Mouse (Mus musculus) cerebellum, postnatal 14 days (tissue): ENCODE measurements around the gene Itpr2.
"Not testable (repeated sequence)": the region's sequence is repeated elsewhere in the genome, so short reads cannot be mapped to it uniquely, and the experiment has no call there.

Experiments
- DNase-seq, 2 experiments: peaks; one replicate each; pipeline ENCODE4 v3.0.0; 2021; ENCODE audit warnings: mixed read lengths in 2 of 2

The Itpr2 gene

GRCm38 (mm10) chr6:146502856-146503255 lies 833 bp upstream of the Itpr2 start:
- no peak for DNase-seq

GRCm38 (mm10) chr6:146501316-146501865 lies 632 bp downstream of the Itpr2 start:
- DNase-seq, result peak; percentile 20 to 24

- DNase-seq, result no peak
These were observed 1.3 kb downstream of the Itpr2 start for GRCm38 (mm10) chr6:146500771-146501170.

DNA sequence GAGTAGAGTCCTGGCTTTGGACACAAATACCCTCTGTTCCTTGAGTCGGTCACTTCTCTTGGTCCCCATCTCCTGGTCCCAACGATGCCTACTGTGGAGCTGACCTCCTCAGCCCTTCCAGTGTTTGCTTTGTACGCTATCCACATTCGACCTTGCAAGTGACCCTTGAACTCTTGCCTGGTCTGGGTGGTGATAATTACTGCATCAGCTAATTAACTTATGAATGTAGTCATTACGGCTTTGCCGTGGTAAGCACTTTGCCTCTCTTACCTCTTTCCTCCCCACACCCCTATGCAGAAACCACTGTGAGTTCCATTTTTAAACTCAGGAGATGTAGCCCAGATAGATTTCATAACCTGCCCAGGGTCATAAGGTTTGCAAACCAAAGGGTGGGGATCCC lies 1.8 kb downstream of the Itpr2 start:
- no peak for DNase-seq

GRCm38 (mm10) chr6:146499566-146499965 lies 2.5 kb downstream of the Itpr2 start:
- DNase-seq, result no peak

DNA sequence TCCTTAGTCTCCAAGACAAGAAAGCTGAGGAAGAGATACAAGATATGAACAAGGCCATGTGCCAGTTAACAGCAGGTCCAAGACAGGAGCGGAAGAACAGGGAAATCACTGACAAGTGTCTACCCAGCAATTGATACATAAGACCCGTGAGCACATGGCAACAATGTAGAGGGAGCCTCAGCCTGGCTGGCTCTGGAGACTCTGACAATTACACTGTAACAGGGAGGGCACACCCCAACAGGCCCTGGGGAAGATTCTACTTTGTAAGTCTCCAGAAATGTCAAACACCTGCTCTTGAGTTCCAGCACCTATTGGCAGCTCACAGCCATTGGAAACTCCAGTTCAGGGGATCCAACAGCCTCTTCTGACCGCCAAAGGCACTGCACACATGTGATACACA lies 3.6 kb downstream of the Itpr2 start:
- no peak for DNase-seq

- no peak for DNase-seq
These were observed 4.2 kb downstream of the Itpr2 start for GRCm38 (mm10) chr6:146497866-146498265.

DNA sequence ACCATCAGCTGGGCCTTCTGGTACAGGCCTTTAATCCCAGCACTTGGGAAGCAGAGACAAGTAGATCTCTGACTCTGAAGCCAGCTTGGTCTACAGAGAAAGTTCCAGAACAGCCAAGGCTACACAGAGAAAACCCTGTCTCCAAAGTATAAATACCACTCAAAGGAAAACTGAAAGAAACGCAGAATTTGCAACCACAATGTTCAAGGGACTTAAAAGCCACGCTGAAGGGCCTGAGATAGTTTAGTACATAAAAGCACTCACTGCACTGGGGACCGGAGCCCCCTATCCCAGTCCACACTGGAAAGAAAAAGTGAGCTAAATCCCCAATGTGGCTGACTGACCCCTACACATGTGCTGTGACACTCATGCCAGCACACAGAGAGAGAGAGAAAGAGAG lies 4.6 kb downstream of the Itpr2 start:
- DNase-seq, result no peak

DNA sequence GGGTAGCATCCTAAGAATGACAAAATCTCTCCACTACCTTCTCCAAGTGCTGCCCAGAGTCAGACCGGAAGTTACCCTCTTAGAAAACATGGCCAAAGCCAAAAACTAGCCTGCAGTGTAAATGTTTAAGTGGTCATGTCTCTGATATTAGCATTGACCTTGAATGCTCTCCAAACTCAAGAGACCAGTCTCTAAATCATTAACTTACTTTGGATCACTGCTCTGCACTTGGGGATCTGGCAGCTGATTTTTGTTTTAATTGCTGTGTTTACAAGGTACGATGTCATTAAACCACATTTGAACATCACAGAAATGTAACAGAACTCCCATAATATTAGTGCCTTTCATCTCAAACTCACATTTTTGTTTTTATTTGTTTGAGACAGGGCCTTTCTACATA lies 10.3 kb downstream of the Itpr2 start:
- DNase-seq, result no peak

- DNase-seq, result no peak
These were observed 11.5 kb downstream of the Itpr2 start for GRCm38 (mm10) chr6:146490416-146490960.

- DNase-seq, result no peak
These were observed 12.2 kb downstream of the Itpr2 start for GRCm38 (mm10) chr6:146489841-146490240.

GRCm38 (mm10) chr6:146488749-146489148 lies 13.3 kb downstream of the Itpr2 start:
- DNase-seq, result no peak

DNA sequence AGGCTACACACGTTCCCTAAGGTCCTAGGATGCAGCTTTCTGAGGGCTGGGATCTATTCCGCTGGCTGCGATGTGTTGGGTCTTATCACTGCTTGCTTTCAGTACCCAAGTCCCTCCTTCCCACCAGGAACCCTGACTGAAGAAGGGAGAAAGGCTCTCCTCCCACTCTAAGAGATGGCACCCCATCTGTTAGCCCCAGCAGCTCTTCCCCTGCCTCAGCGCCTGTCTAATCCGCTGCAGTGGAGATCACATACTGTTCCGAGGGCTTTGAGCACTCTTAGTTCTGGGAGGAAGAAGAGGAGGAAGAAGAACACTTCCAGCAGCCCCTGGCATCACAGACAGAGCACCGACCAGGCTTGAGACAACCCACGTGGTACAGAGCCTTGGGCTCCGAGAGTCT lies 14.9 kb downstream of the Itpr2 start:
- no peak for DNase-seq

GRCm38 (mm10) chr6:146486073-146486472 lies 15.9 kb downstream of the Itpr2 start:
- DNase-seq, result no peak

- no peak for DNase-seq
These were observed 20.6 kb downstream of the Itpr2 start for GRCm38 (mm10) chr6:146481441-146481840.

- no peak for DNase-seq
These were observed 21.1 kb downstream of the Itpr2 start for GRCm38 (mm10) chr6:146480925-146481324.

- DNase-seq, result no peak
These were observed 22.9 kb downstream of the Itpr2 start for GRCm38 (mm10) chr6:146478888-146479683.

DNA sequence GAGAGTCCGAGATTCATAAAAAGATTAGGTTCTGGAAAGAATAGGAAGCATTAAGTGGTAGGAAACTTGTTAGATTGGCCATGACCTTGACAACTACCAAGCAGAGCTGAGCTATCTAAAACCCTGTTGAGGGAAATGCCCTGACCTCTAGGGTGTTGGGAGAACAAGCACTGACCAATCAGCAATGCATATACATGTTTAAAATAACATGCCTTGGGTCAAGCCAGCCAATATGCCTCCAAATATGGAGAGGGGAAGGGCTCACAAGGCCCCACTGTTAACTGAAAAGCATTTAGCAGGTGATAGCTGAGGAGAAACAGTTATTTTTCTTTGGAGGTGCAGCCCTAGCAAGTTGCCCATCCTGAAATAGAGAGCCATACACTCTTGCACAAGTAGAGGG lies 25.2 kb downstream of the Itpr2 start:
- no peak for DNase-seq

GRCm38 (mm10) chr6:146474166-146474565 lies 27.9 kb downstream of the Itpr2 start:
- DNase-seq, result no peak

GRCm38 (mm10) chr6:146473216-146473955 lies 28.6 kb downstream of the Itpr2 start:
- DNase-seq, result no peak

DNA sequence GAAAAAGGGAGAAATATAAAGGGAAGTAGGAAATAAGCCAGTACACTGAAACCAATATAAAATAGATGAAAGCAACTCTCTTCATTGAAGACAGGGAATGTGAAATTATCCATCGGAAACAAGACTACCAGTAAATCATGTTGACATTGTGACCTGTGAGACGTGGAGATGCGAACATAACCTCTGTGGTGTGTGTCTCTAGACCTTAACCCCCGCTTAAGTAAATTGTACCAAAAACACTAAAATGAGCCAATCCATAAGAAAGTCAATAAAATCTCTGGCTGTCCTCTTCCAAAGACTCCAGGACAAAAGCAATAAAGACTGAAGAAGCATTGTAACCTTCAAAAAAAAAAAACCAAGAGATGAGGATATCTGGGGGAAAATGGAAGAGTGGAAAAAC lies 31.6 kb downstream of the Itpr2 start:
- DNase-seq, result no peak

DNA sequence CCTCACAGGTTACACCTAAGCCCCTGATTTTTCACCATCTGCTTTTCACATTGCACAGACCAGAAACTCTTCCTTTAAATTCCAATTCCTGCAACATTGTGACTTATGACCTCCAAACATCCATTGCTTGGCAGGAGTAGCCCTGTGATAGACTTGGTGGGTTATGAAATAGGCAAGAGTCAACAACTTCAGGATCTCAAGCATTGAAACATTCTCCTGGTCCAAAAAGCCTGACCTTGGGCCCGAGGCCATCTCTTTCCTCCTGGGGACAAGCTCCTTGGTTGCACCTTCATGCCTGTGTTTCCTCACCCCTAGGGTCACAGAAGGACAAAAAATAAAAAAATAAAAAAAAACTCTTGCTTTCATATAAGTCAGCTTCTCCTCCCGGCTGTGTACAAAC lies 32.1 kb downstream of the Itpr2 start:
- no peak for DNase-seq

DNA sequence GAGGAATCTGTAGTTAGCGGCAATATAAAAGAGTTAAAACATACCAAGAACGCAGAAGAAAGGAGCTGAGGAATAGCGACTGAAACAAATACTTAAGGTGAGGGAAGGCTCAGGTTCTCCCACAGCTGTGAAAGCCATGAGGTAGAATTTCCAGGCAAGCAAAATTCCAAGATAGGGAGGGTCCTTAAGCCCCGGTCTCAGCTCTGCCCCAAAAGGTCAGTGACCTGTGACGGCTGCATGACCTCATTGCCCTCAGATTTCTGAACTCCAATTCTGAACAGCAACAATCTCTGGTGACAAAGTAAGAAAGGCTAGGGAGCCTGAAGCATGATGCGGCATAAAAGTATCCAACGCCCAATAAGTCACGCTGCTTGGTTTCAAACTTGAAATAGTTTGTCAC lies 33.7 kb downstream of the Itpr2 start:
- no peak for DNase-seq

DNA sequence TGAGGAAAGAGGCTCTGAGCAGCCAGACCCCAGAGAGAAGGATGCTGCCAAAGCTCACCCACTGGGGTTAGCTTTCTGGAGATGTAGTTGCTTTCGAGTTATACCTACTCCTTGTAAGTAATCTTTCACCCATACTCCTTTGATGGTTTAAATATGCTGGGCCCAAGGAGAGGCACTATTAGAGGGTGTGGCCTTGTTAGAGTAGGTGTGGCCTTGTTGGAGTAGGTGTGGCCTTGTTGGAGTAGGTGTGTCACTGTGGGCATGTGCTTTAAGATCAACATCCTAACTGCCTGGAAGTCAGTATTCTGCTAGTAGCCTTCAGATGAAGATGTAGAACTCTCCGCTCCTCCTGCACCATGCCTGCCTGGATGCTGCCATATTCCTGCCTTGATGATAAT lies 37.4 kb downstream of the Itpr2 start:
- DNase-seq, result not testable (repeated sequence)
